Mouse (Mus musculus): Measurements from ENCODE around the gene Bicd2. TPM values are rescaled to one million over a fixed set of nuclear protein-coding genes. Genes with fewer than 3 reads are reported as not detected.

Gene Bicd2
- total RNA-seq, 2 experiments from 2014 or later, result 45.7 to 51.4 TPM

GRCm38 (mm10) chr13:49324871-49325270 lies 16.5 kb upstream of the Bicd2 start:
- no peak for DNase-seq (ENCODE audit: low spot score in 2 of 2)

- DNase-seq (ENCODE audit: low spot score in 2 of 2), result peak in 1 of 2 experiments; percentile 49
Measured at GRCm38 (mm10) chr13:49326246-49327206, 14.9 kb upstream of the Bicd2 start.

GRCm38 (mm10) chr13:49328101-49328500 lies 13.3 kb upstream of the Bicd2 start:
- DNase-seq (ENCODE audit: low spot score in 2 of 2), result no peak

GRCm38 (mm10) chr13:49333250-49333649 lies 8.1 kb upstream of the Bicd2 start:
- no peak for DNase-seq (ENCODE audit: low spot score in 2 of 2)

GRCm38 (mm10) chr13:49335077-49335982 lies 6.1 kb upstream of the Bicd2 start:
- no peak for DNase-seq (ENCODE audit: low spot score in 2 of 2)

GRCm38 (mm10) chr13:49338893-49339546 lies 2.4 kb upstream of the Bicd2 start:
- DNase-seq (ENCODE audit: low spot score in 2 of 2), result peak; percentile 55 to 60

GRCm38 (mm10) chr13:49341831-49342722 lies 692 bp downstream of the Bicd2 start:
- DNase-seq (ENCODE audit: low spot score in 2 of 2), result peak in 1 of 2 experiments; percentile 41

- no peak for DNase-seq (ENCODE audit: low spot score in 2 of 2)
Measured at GRCm38 (mm10) chr13:49342723-49343100, 1.3 kb downstream of the Bicd2 start.

GRCm38 (mm10) chr13:49344567-49344966 lies 3.2 kb downstream of the Bicd2 start:
- DNase-seq (ENCODE audit: low spot score in 2 of 2), result no peak

GRCm38 (mm10) chr13:49345476-49345875 lies 4.1 kb downstream of the Bicd2 start:
- peak in 1 of 2 experiments; percentile 41 for DNase-seq (ENCODE audit: low spot score in 2 of 2)

- DNase-seq (ENCODE audit: low spot score in 2 of 2), result no peak
Measured at GRCm38 (mm10) chr13:49348522-49348921, 7.1 kb downstream of the Bicd2 start.

GRCm38 (mm10) chr13:49349335-49349734 lies 8.0 kb downstream of the Bicd2 start:
- DNase-seq (ENCODE audit: low spot score in 2 of 2), result no peak

GRCm38 (mm10) chr13:49349836-49350505 lies 8.6 kb downstream of the Bicd2 start:
- no peak for DNase-seq (ENCODE audit: low spot score in 2 of 2)

GRCm38 (mm10) chr13:49352581-49353159 lies 11.3 kb downstream of the Bicd2 start:
- no peak for DNase-seq (ENCODE audit: low spot score in 2 of 2)

- no peak for DNase-seq (ENCODE audit: low spot score in 2 of 2)
Measured at GRCm38 (mm10) chr13:49353422-49353821, 12.0 kb downstream of the Bicd2 start.

GRCm38 (mm10) chr13:49353991-49354507 lies 12.7 kb downstream of the Bicd2 start:
- no peak for DNase-seq (ENCODE audit: low spot score in 2 of 2)

- DNase-seq (ENCODE audit: low spot score in 2 of 2), result no peak
Measured at GRCm38 (mm10) chr13:49355461-49356061, 14.2 kb downstream of the Bicd2 start.

GRCm38 (mm10) chr13:49356090-49356489 lies 14.7 kb downstream of the Bicd2 start:
- DNase-seq (ENCODE audit: low spot score in 2 of 2), result no peak

All from adrenal gland, adult 18-20 months (tissue).